Mouse (Mus musculus): ENCODE measurements around the gene Gm6217. TPM values are rescaled to one million over a fixed set of nuclear protein-coding genes. Genes with fewer than 3 reads are reported as not detected.

Gm6217 gene
- polyA plus RNA-seq, 1 experiment from 2014 or later: not detected

- no peak for ATAC-seq (ENCODE audit: insufficient read depth, low FRiP score)
- no peak overlapping the region for H3K4me3 ChIP-seq (replicated peaks; ENCODE audit: low read length)
- no peaks in the 10 kb centered on the region for H3K9me3 ChIP-seq (replicated peaks; ENCODE audit: control insufficient read depth, low read length)
- H3K9ac ChIP-seq (ENCODE audit: low read length): no peak overlapping the region
- no peak overlapping the region for H3K27ac ChIP-seq (ENCODE audit: low read length)
- no peaks in the 10 kb centered on the region for H3K4me1 ChIP-seq (ENCODE audit: control insufficient read depth, insufficient read depth, low read length)
- 69% methylated on average over 3 of the region's 3 CpGs for WGBS
- H3K36me3 ChIP-seq (ENCODE audit: control insufficient read depth, insufficient read depth, low read length): 0 out of 2 replicates have a peak, but pooled peaks cover 5% of the 10 kb centered on the region
- H3K27me3 ChIP-seq (ENCODE audit: control insufficient read depth, insufficient read depth, low read length): no peaks in the 10 kb centered on the region
- H3K4me2 ChIP-seq (ENCODE audit: low read depth, low read length): no peak overlapping the region
Observed at GRCm38 (mm10) chr1:82905886-82906285, 25.3 kb downstream of the Gm6217 start.

- no peak overlapping the region for H3K27ac ChIP-seq (ENCODE audit: low read length)
- 90% methylated on average over 3 of the region's 3 CpGs for WGBS
- no peaks in the 10 kb centered on the region for H3K4me1 ChIP-seq (ENCODE audit: control insufficient read depth, insufficient read depth, low read length)
- ATAC-seq (ENCODE audit: insufficient read depth, low FRiP score): no peak
- H3K4me3 ChIP-seq (replicated peaks; ENCODE audit: low read length): no peak overlapping the region
- H3K4me2 ChIP-seq (ENCODE audit: low read depth, low read length): no peak overlapping the region
- H3K9me3 ChIP-seq (replicated peaks; ENCODE audit: control insufficient read depth, low read length): no peaks in the 10 kb centered on the region
- 0 out of 2 replicates have a peak, but pooled peaks cover 5% of the 10 kb centered on the region for H3K36me3 ChIP-seq (ENCODE audit: control insufficient read depth, insufficient read depth, low read length)
- no peak overlapping the region for H3K9ac ChIP-seq (ENCODE audit: low read length)
- no peaks in the 10 kb centered on the region for H3K27me3 ChIP-seq (ENCODE audit: control insufficient read depth, insufficient read depth, low read length)
Observed at GRCm38 (mm10) chr1:82901201-82901600, 30.0 kb downstream of the Gm6217 start.

- Histone ChIP-seq H3K36me3 (ENCODE audit: control insufficient read depth, insufficient read depth, low read length) (0 out of 2 replicates have a peak, but pooled peaks cover 5% of the 10 kb centered on the region), H3K27ac (ENCODE audit: low read length) (no peak overlapping the region), H3K4me3 (replicated peaks; ENCODE audit: low read length) (no peak overlapping the region), H3K9ac (ENCODE audit: low read length) (no peak overlapping the region), H3K27me3 (ENCODE audit: control insufficient read depth, insufficient read depth, low read length) (no peaks in the 10 kb centered on the region), H3K4me2 (ENCODE audit: low read depth, low read length) (no peak overlapping the region), H3K9me3 (replicated peaks; ENCODE audit: control insufficient read depth, low read length) (no peaks in the 10 kb centered on the region), H3K4me1 (ENCODE audit: control insufficient read depth, insufficient read depth, low read length) (no peaks in the 10 kb centered on the region)
- ATAC-seq (ENCODE audit: insufficient read depth, low FRiP score): no peak
- WGBS: 93% methylated on average over 1 of the region's 1 CpGs
Observed at GRCm38 (mm10) chr1:82900567-82900966, 30.6 kb downstream of the Gm6217 start.

- H3K36me3 ChIP-seq (ENCODE audit: control insufficient read depth, insufficient read depth, low read length): peaks cover 9% of the 10 kb centered on the region; the same call in 1 of the 2 replicates
Observed at GRCm38 (mm10) chr1:82893269-82893668, 37.9 kb downstream of the Gm6217 start.

More at GRCm38 (mm10) chr1:82893269-82893668, 37.9 kb downstream of the Gm6217 start:
- H3K4me2 ChIP-seq (ENCODE audit: low read depth, low read length): no peak overlapping the region
- H3K9me3 ChIP-seq (replicated peaks; ENCODE audit: control insufficient read depth, low read length): no peaks in the 10 kb centered on the region
- WGBS: 92% methylated on average over 7 of the region's 7 CpGs
- no peaks in the 10 kb centered on the region for H3K27me3 ChIP-seq (ENCODE audit: control insufficient read depth, insufficient read depth, low read length)
- no peak overlapping the region for H3K27ac ChIP-seq (ENCODE audit: low read length)
- H3K4me1 ChIP-seq (ENCODE audit: control insufficient read depth, insufficient read depth, low read length): no peaks in the 10 kb centered on the region
- ATAC-seq (ENCODE audit: insufficient read depth, low FRiP score): no peak
- no peak overlapping the region for H3K4me3 ChIP-seq (replicated peaks; ENCODE audit: low read length)
- no peak overlapping the region for H3K9ac ChIP-seq (ENCODE audit: low read length)

Other genes starting within 250 kb of the Gm6217 start
- 170 and 177 TPM in 2 replicates for gene Mff, start 206.5 kb downstream of the Gm6217 start, polyA plus RNA-seq (2015; fragmentation: Nextera tagmentation; extraction: Ambion mirVana)
- gene Tm4sf20, start 162.9 kb downstream of the Gm6217 start, polyA plus RNA-seq (2015; fragmentation: Nextera tagmentation; extraction: Ambion mirVana): 19.1 and 21.3 TPM in 2 replicates
- not detected in 2 replicates for gene Gm47791, start 160.2 kb downstream of the Gm6217 start, polyA plus RNA-seq (2015; fragmentation: Nextera tagmentation; extraction: Ambion mirVana)
- 17.0 and 21.6 TPM in 2 replicates for gene Agfg1, start 91.9 kb downstream of the Gm6217 start, polyA plus RNA-seq (2015; fragmentation: Nextera tagmentation; extraction: Ambion mirVana)
- gene A030005L19Rik, start 18.1 kb downstream of the Gm6217 start, polyA plus RNA-seq (2015; fragmentation: Nextera tagmentation; extraction: Ambion mirVana): 0.17 and 0.30 TPM in 2 replicates
- gene A030014E15Rik, start 6.5 kb downstream of the Gm6217 start, polyA plus RNA-seq (2015; fragmentation: Nextera tagmentation; extraction: Ambion mirVana): not detected in 2 replicates
- gene A030003K21Rik, start 12.0 kb upstream of the Gm6217 start, polyA plus RNA-seq (2015; fragmentation: Nextera tagmentation; extraction: Ambion mirVana): not detected in 2 replicates
- not detected in 2 replicates for gene Gm7544, start 24.6 kb upstream of the Gm6217 start, polyA plus RNA-seq (2015; fragmentation: Nextera tagmentation; extraction: Ambion mirVana)
- not detected in 2 replicates for gene Gm47955, start 28.9 kb upstream of the Gm6217 start, polyA plus RNA-seq (2015; fragmentation: Nextera tagmentation; extraction: Ambion mirVana)
- gene Gm47959, start 69.1 kb upstream of the Gm6217 start, polyA plus RNA-seq (2015; fragmentation: Nextera tagmentation; extraction: Ambion mirVana): not detected in 2 replicates
- gene Slc19a3, start 107.0 kb upstream of the Gm6217 start, polyA plus RNA-seq (2015; fragmentation: Nextera tagmentation; extraction: Ambion mirVana): 0.54 and 0.88 TPM in 2 replicates
- gene Krtap28-10, start 111.1 kb upstream of the Gm6217 start, polyA plus RNA-seq (2015; fragmentation: Nextera tagmentation; extraction: Ambion mirVana): not detected in 2 replicates
- not detected in 2 replicates for gene Gm47969, start 113.5 kb upstream of the Gm6217 start, polyA plus RNA-seq (2015; fragmentation: Nextera tagmentation; extraction: Ambion mirVana)
- not detected in 2 replicates for gene A030005K14Rik, start 128.0 kb upstream of the Gm6217 start, polyA plus RNA-seq (2015; fragmentation: Nextera tagmentation; extraction: Ambion mirVana)
- not detected in 2 replicates for gene Krtap28-13, start 129.5 kb upstream of the Gm6217 start, polyA plus RNA-seq (2015; fragmentation: Nextera tagmentation; extraction: Ambion mirVana)
- gene Ccl20, start 185.4 kb upstream of the Gm6217 start, polyA plus RNA-seq (2015; fragmentation: Nextera tagmentation; extraction: Ambion mirVana): 7.6 and 7.9 TPM in 2 replicates
- gene Daw1, start 228.4 kb upstream of the Gm6217 start, polyA plus RNA-seq (2015; fragmentation: Nextera tagmentation; extraction: Ambion mirVana): 0.22 TPM in 1 of 2 replicates, not detected in the other

Data from stomach, embryonic 16.5 days (tissue).